Comparison of ENCODE assay signal across 15 mouse cellular contexts in genomic region chr9:32444453-32445201, GRCm38 (mm10).
DNase-seq lines count a peak whose midpoint lies in the region; ATAC-seq and TF ChIP-seq lines count a peak whose summit lies in the region.
"Had no signal": no experiment of that assay in that cellular context is flagged by ENCODE, and none has a peak within 500 bp of the region (broad histone marks: within the 10 kb centered on the region; RNA-seq: fewer than 3 reads in every experiment).

No protein-coding gene starts in this region.

- 0 out of 2 replicates have a peak, but pooled peaks cover 5% of the 10 kb centered on the region for H3K36me3 ChIP-seq in heart, embryonic 15.5 days
- H3K36me3 ChIP-seq in lung, postnatal 0 days (ENCODE audit: insufficient read depth, low read length) = 0 out of 2 replicates have a peak, but pooled peaks cover 6% of the 10 kb centered on the region
- peaks cover 25% of the 10 kb centered on the region for H3K36me3 ChIP-seq in embryonic facial prominence, embryonic 12.5 days
- H3K36me3 ChIP-seq in limb, embryonic 15.5 days = no peaks in the 10 kb centered on the region
- H3K36me3 ChIP-seq: G1E; hindbrain, embryonic 13.5 days; midbrain, embryonic 10.5 days; neural tube, embryonic 15.5 days had no signal

- peaks cover 9% of the 10 kb centered on the region; the same call in 1 of the 2 replicates for H3K4me1 ChIP-seq in heart, embryonic 15.5 days (replicated peaks)
- H3K4me1 ChIP-seq in lung, postnatal 0 days (ENCODE audit: insufficient read depth, low read depth, low read length) = no peaks in the 10 kb centered on the region
- peaks cover 23% of the 10 kb centered on the region for H3K4me1 ChIP-seq in embryonic facial prominence, embryonic 12.5 days
- H3K4me1 ChIP-seq in limb, embryonic 15.5 days = peaks cover 18% of the 10 kb centered on the region; the same call in 1 of the 2 replicates

- no peak for TF ChIP-seq CTCF in lung, postnatal 0 days (IDR thresholded peaks at IDR 0.05)

- no peak overlapping the region for H3K4me2 ChIP-seq in heart, embryonic 15.5 days
- no peak overlapping the region for H3K4me2 ChIP-seq in lung, postnatal 0 days (replicated peaks; ENCODE audit: low read depth, low read length)
- no peak overlapping the region for H3K4me2 ChIP-seq in embryonic facial prominence, embryonic 12.5 days (replicated peaks)
- H3K4me2 ChIP-seq in limb, embryonic 15.5 days = no peak overlapping the region
- H3K4me2 ChIP-seq: hindbrain, embryonic 13.5 days; neural tube, embryonic 15.5 days had no signal

- no peak overlapping the region for H3K9ac ChIP-seq in heart, embryonic 15.5 days
- H3K9ac ChIP-seq in lung, postnatal 0 days (replicated peaks; ENCODE audit: low read depth) = no peak overlapping the region
- H3K9ac ChIP-seq in embryonic facial prominence, embryonic 12.5 days = no peak overlapping the region
- no peak overlapping the region for H3K9ac ChIP-seq in limb, embryonic 15.5 days
- H3K9ac ChIP-seq: hindbrain, embryonic 13.5 days; liver, postnatal 0 days; neural tube, embryonic 15.5 days had no signal

- TF ChIP-seq EP300 in lung, postnatal 0 days (IDR thresholded peaks at IDR 0.05) = peak; percentile 33; the same call in 1 of the 2 replicates

- ATAC-seq in heart, embryonic 15.5 days (replicated peaks; ENCODE audit: insufficient number of reproducible peaks, insufficient read depth, low FRiP score, low read depth) = no peak
- peak; percentile 83 for ATAC-seq in lung, postnatal 0 days
- ATAC-seq in embryonic facial prominence, embryonic 12.5 days (ENCODE audit: insufficient number of reproducible peaks, insufficient read depth, low FRiP score, low TSS enrichment) = peak; percentile 52; the same call in 1 of the 2 replicates
- ATAC-seq in limb, embryonic 15.5 days (ENCODE audit: insufficient number of reproducible peaks, low FRiP score, low TSS enrichment, low read depth) = no peak; the same call in 1 of the 2 replicates
- ATAC-seq: liver, postnatal 0 days had no signal

- H3K27ac ChIP-seq in heart, embryonic 15.5 days = peak overlapping the region; percentile 61
- no peak overlapping the region for H3K27ac ChIP-seq in lung, postnatal 0 days (ENCODE audit: low read length)
- peak overlapping the region; percentile 90 for H3K27ac ChIP-seq in embryonic facial prominence, embryonic 12.5 days
- peak overlapping the region; percentile 14; the same call in 1 of the 2 replicates for H3K27ac ChIP-seq in limb, embryonic 15.5 days
- H3K27ac ChIP-seq: hindbrain, embryonic 13.5 days; midbrain, embryonic 10.5 days; neural tube, embryonic 15.5 days had no signal

- no peak overlapping the region for H3K4me3 ChIP-seq in heart, embryonic 15.5 days
- no peak overlapping the region for H3K4me3 ChIP-seq in lung, postnatal 0 days (ENCODE audit: low read depth, low read length)
- no peak overlapping the region for H3K4me3 ChIP-seq in embryonic facial prominence, embryonic 12.5 days
- no peak overlapping the region for H3K4me3 ChIP-seq in limb, embryonic 15.5 days
- H3K4me3 ChIP-seq: hindbrain, embryonic 13.5 days; midbrain, embryonic 10.5 days; neural tube, embryonic 15.5 days had no signal

- 64% methylated on average over 6 of the region's 6 CpGs for WGBS in heart, embryonic 15.5 days
- 53% methylated on average over 6 of the region's 6 CpGs for WGBS in lung, postnatal 0 days
- WGBS in embryonic facial prominence, embryonic 12.5 days = 53% methylated on average over 6 of the region's 6 CpGs
- WGBS in limb, embryonic 15.5 days = 60% methylated on average over 6 of the region's 6 CpGs

- intact Hi-C loops in heart, postnatal 25 days (cut with DNase I) = loop anchor here (5.0 kb wide), 2 partner anchors 103 to 118 kb away; no protein-coding TSS in a partner anchor

- DNase-seq in heart, postnatal 25 days (ENCODE audit: low spot score) = no peak
- DNase-seq in lung, postnatal 0 days (ENCODE audit: low spot score) = peak; percentile 41
- DNase-seq in lung, postnatal 4 days = no peak
- no peak for DNase-seq in layer of hippocampus, adult 9-11 months
- DNase-seq: cerebellum, adult 9-10 months; kidney, adult 2 months; kidney, postnatal 36 days; liver, postnatal 0 days had no signal

- H3K27me3 ChIP-seq in heart, embryonic 15.5 days = no peaks in the 10 kb centered on the region
- no peaks in the 10 kb centered on the region for H3K27me3 ChIP-seq in lung, postnatal 0 days (replicated peaks; ENCODE audit: insufficient read depth, low read length)
- no peaks in the 10 kb centered on the region for H3K27me3 ChIP-seq in embryonic facial prominence, embryonic 12.5 days
- no peaks in the 10 kb centered on the region for H3K27me3 ChIP-seq in limb, embryonic 15.5 days
- H3K27me3 ChIP-seq: hindbrain, embryonic 13.5 days; neural tube, embryonic 15.5 days had no signal

- no peaks in the 10 kb centered on the region for H3K9me3 ChIP-seq in heart, embryonic 15.5 days (replicated peaks)
- no peaks in the 10 kb centered on the region for H3K9me3 ChIP-seq in lung, postnatal 0 days (ENCODE audit: low read length)
- no peaks in the 10 kb centered on the region for H3K9me3 ChIP-seq in embryonic facial prominence, embryonic 12.5 days
- no peaks in the 10 kb centered on the region for H3K9me3 ChIP-seq in limb, embryonic 15.5 days
- H3K9me3 ChIP-seq: hindbrain, embryonic 13.5 days; midbrain, embryonic 10.5 days; neural tube, embryonic 15.5 days had no signal

Comparison
In these comparisons a context has a peak if more than half of its experiments do, and no peak if none do; other contexts are left out.
1. ATAC-seq: peak in lung, postnatal 0 days (single experiment) and embryonic facial prominence, embryonic 12.5 days (single experiment); none in heart, embryonic 15.5 days (single experiment) and limb, embryonic 15.5 days (single experiment).